Mouse (Mus musculus) spleen, adult 12 weeks (tissue): Measurements from ENCODE around the gene Pik3r1.

Experiments
- DNase-seq: peaks from one replicate; pipeline ENCODE4 v3.0.0; 2022; ENCODE audit warnings: low spot score

Pik3r1 gene

GRCm38 (mm10) chr13:101767809-101768629, at the start of gene Pik3r1:
Pik3r1 (minus strand) TSS chr13:101768217.
- DNase-seq: peak; percentile 87

DNA sequence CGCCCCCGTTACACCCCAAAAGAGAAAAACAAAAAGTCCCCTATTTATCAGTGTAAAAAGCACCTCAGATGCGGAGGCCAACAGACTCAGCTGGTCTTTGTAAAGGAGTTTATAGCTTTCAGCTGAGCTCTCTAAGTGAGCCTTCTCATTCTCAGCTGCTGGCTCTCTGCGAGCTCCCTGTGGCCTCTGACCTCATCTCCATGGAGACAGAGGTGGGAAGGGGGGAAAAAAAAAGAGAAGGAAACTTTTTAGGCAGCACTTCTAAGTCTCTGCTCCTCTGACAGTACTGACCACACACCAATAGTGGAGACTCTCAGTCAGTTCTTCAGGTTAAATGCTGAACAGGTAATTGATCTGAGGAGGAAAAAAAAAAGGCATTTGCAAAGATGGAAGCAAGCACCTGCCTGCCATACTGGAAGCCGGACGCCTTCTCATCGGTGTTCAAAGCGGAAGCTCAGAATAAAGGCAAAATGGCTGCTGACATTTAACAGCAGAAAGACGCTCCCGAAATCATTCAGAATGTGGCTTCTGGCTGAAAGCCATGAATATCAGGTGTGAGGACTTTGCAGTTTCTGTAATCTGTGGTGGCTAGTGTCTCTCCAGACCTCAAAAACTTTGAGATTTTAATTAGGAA, 45.4 kb upstream of the Pik3r1 start:
- DNase-seq: no peak

DNA sequence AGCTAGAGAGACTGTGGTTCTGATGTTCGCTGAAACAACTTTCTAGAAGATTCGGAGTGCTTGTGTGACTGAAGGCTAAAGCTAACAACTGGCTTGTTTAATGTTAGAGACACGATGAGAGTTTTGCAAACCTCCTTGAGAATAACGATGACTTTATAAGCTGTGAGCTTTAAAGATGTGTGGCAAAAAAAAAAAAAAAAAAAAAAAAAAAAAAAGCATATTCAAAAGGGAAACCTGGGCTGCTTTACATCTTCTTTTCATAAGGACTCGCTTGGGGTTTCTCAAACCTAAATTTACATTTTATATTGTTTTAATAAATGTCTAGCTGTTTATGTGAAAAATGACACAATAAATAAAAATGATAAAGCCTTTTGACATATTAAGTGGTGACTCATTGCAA, 44.3 kb upstream of the Pik3r1 start:
- no peak for DNase-seq

DNA sequence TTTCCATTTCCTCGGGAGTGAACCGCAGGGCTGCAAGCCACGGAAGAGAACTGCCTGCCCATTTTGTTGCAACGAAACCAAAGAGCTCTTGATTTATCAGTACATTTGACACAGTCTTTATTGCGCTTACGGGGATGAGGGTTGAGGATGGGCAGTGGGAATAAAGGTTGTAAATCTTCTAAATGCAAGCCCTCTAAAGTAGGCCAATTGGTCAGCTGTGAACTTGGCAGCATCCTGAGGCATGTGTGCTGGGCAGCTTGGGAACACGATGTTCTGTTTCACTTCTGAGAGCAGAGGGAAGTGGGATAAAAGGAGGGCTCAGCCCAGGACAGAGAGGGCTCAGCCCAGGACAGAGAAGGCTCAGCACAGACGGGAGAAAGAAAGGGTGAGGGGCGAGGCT, 43.9 kb upstream of the Pik3r1 start:
- no peak for DNase-seq

- DNase-seq: no peak
These were observed 42.6 kb upstream of the Pik3r1 start for GRCm38 (mm10) chr13:101810667-101811066.

DNA sequence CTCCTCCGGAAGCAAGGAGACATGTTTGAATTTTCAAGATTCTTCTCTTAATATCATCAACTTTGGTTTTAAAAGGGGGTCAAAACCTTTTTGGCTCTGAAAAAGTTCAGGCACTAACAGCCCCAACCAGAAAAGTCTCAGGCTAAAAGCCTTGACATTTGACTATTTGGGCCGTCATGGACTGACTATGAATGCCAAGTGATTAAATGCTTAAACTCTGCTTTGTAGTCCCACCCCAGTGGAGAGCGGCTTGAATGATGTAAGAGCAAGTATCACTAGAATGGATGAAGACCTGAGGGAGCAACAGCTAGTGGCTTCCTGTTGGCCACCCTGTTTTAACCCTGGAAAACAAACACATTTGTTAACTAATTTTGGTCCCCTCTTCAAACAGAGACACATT, 41.8 kb upstream of the Pik3r1 start:
- DNase-seq: no peak

DNA sequence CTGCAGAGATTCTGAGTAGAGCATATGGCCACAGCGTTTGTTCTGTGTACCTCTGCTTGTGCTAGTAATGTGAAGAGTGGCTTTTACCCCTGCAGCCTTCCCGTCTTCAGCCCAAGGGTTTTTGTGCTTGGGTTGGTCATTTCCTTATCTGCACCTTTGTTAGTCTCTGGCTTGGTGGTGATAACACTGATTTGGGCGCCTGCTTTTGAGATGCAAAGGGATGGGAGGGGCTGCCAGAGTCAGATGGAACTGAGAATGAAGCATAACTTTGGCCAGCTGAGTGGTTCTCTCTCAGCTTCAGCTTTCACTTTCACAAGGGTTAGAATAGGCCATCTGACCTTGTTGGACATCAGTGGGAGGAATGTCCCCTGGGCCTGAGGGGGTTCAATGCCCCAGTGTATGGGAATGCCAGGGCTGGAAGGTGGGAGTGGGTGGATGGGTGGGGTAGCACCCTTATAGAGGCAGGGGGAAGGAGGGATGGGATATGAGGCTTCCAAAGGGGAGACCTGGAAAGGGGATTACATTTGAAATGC, 37.6 kb upstream of the Pik3r1 start:
- DNase-seq: no peak

DNA sequence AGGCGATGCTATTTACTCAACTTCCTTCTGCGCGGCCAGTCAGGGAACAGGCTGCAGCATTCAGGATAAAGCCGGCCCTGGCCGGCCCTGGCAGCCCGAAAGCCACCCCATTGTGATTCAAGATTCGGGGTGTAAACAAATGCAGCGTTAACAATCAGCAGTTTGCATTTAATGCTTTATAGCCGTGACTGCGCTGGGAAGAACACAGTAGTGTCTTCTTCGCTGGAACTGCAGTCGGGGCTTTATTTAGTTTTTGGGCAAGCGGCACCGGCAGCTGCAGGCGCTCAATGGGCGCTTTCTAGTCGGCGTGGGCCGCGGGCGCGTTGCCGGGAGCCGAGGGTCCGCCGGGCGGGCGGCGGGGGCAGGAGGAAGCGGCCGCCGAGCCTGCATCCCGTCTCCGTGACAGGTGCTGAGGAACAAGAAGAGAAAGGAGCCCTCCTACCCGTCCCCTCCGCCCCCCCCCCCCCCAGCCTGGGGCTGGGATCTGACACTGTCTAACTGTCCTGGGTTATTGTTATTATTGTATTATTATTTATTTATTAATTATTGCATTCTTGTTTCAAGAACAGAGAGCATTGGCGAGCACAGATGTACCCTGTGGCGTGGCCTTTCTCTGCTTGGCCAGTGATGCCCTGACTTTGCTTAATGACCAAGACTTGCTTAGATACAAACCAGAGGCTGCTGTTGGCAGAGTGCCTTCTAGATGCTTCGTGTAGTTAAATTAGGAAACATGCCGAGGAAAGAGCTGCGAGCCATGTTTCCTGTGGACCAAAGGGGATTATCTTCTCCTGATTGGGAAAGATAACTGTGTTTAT, 33.6 kb upstream of the Pik3r1 start:
- no peak for DNase-seq

DNA sequence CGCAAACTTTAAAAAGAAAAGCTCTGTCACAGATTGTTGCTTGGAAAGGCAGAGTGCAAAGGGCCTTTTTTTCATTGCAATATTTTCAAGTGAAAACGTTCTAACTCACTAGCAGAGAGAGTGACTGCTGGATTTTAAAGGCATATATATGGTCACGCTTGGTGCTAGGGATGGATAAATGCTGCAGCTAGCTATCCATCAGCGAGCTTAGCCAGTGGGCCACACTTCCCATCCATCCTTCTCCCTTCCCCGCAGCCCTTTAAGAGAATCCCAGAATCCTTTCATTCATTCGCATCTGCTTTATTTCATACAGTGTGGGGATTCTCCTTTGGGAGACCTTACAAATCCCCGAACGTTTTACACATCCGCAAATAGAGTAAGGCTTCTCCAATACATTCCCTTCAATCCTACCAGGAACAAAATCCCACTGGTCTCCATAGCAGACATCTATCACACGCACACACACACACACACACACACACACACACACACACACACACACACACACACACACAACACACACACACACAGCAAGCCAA, 32.9 kb upstream of the Pik3r1 start:
- no peak for DNase-seq

DNA sequence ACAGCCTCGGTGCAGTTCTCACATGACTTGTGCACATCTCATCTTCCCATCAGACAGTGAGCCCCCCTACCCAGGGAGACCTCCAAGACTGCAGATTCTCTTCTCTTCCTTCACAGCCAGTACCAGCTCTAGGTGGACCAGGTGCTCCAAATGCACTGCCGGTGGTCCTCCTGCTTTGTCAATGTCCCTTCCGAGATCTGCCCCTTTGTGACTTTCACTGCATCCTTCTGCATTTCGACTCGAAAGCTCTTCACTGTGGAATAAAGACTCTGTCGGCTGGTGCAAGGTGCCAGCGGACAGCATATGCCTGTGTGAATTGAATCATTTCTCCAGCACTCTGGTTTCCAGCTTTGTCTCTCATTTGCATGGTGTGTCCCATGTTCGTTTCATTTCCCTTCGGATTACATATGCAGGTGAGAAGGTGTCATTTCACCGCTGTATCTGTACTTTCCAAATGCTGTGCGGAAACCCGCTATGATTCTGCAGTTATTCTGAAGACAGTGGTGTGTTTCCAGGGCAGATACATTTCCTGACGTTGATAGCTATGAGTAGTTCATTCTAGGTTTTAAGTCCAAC, 32.1 kb upstream of the Pik3r1 start:
- no peak for DNase-seq

- DNase-seq: no peak
These were observed 31.3 kb upstream of the Pik3r1 start for GRCm38 (mm10) chr13:101799318-101799717.

DNA sequence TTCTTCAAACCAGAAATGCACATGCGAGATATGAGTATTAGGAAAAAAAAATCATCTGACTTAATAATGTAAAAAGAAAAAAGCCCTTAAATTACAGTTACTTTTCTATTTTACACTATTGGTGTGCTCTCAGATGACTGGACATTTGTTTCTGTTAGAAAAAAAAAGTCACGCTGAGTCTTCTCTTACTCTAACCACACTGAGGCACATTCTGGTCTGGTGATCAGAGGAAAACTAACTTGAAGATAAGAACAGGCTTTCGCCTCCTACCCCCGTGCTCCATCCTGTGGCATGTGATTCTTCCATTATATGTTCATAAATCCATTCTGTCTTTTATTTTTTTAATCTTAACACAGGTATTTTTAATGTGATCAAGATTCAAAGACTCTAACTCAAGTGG, 30.5 kb upstream of the Pik3r1 start:
- no peak for DNase-seq

DNA sequence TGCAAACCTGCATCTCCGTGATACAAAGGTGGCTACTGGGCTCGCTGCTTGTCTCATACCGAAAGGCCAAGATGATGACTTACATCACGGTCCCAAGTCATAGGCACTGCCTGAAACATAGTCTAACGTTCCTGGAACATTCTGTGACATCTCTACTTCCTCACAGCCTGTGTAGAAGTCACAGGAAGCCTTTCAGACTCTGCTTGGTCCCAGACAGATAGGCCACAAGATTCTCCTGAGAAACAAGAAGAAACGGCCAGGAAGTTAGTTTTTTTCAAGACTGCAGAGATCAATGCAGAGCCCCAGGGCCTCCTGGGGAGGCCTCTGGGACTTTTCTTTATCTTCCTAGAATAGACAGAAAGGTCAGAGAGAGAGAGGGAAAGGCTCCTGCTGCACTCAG, 29.0 kb upstream of the Pik3r1 start:
- DNase-seq: no peak

- DNase-seq: no peak
These were observed 17.7 kb upstream of the Pik3r1 start for GRCm38 (mm10) chr13:101785705-101786104.

- no peak for DNase-seq
These were observed 16.8 kb upstream of the Pik3r1 start for GRCm38 (mm10) chr13:101784651-101785289.

- no peak for DNase-seq
These were observed 11.0 kb upstream of the Pik3r1 start for GRCm38 (mm10) chr13:101779011-101779410.

- DNase-seq: no peak
These were observed 9.8 kb upstream of the Pik3r1 start for GRCm38 (mm10) chr13:101777851-101778250.

GRCm38 (mm10) chr13:101771071-101771470, 3.1 kb upstream of the Pik3r1 start:
- DNase-seq: no peak

DNA sequence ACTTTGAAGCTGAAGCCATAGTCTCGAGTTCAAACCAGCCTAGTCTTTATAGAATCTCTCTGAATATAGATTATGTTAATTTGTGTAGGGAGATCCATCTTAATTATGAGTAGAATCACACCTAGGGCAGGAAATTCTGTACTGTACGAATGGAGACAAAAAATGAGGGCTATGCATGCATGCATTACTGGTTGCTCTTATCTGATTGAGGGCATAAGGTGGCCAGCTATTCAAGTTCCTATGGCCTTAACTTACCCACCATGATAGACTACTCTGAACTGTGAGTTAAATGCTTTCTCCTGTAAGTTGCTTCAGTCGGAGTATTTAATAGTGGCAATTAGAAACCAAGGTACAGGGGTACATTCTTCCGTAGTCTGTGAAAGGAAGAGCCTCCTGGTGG, 1.9 kb upstream of the Pik3r1 start:
- DNase-seq: no peak

DNA sequence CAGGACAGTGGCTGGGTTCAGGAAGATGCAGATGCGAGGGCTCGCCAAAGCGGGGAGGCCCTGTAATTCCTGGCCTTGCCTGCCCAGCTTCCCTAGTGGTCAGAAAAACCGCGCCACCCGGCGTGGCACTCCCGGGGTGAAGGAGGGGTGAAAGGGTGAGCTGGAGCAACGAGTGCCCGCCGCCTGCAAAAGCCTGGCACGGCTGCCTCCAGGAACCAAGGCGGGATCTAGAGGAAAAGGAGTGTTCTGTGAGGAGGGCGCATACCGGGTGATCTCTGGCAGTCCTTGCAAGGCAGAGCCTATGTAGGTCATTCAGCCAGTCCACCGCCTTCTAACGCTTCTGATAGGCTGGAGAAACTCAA, 594 bp upstream of the Pik3r1 start:
- peak; percentile 35 for DNase-seq

DNA sequence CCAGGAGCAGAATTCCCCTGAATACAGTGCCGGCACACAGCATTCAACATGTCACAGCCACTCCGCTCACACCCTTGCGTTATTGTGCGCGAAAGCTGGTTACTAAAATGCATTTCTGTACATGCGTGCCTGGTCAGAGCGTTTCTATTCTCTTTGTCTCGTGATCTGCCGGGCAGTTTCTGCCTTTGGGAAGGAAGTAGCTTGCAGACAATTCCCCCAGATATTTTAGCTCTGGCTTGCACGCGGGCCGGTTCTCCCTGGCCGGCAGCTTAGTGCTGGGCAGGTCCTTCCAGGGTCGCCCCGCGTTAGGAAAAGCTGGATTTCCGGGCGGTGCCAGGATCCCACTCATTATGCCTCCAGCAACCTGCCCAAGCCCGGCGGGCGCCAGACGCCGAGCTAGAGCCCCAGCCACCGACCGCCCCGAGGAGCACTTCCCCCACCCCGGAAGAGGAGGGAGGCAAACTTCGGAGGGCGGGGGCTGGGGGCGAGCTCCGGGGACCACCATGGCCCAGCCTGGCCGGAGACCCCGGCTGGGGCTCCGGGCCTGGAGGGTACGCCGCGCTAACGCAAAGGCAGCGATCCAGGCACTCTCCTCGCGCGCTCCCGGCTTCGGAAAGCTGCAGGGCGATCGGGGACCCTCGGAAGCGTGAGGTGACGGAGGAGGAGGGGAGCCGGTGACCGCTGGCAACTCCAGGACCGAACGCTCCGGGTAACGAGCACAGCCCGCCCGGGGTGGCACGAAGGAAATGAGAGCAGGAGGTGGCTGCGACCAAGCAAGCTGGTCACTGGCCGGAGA, 806 bp downstream of the Pik3r1 start:
- peak; percentile 40 for DNase-seq
